Mouse (Mus musculus) kidney, postnatal 14 days (tissue): Measurements from ENCODE around the gene Mzf1.
"Not testable (repeated sequence)": the region's sequence is repeated elsewhere in the genome, so short reads cannot be mapped to it uniquely, and the experiment has no call there.

Experiments
- DNase-seq: peaks from one replicate; pipeline ENCODE4 v3.0.0; 2022; ENCODE audit warnings: mixed read lengths

Gene Mzf1

GRCm38 (mm10) chr7:13054287-13055010 is at the start of gene Mzf1:
Gene Mzf1, minus strand, starts transcription at chr7:13054764.
- DNase-seq = peak; percentile 97

DNA sequence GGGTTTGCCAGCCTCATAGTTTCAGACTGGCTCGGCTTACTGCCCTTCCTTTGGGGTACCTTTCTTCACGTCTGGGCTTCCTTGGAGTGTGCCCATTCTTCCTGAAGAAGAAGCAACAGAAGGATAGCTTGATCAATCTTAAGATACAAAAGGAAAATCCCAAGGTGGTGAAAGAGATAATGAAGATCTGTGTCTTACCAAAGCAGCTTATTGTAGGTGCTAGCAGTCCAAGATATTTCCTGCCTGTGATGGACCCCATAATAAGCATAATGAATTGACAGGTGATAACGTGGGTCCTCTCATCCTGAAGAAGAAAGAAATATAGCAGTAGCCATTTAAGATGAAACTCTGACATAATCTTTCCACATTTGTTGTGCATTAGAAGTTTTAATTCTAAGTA is 40.5 kb upstream of the Mzf1 start, which contains the start of gene Vmn1r85:
TSS of gene Vmn1r85 (minus strand) at position 101 of the 400 bp plus-strand sequence.
- no peak for DNase-seq

DNA sequence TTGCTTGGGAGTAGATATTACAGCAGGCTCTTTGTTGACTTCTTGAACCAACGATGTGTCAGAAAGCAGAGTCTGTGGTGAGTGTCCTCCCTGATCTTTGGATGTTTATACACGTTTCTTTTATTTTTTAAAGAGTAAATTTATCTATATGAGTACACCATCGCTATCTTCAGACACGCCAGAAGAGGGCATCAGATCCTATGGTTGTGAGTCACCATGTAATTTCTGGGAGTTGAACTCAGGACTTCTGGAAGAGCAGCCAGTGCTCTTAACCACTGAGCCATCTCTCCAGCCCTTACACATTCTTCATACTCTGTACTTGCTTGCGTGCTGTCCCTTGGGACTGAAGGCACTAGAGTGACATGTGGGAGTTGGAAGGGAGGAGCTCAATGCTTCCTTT is 17.7 kb upstream of the Mzf1 start:
- no peak for DNase-seq

DNA sequence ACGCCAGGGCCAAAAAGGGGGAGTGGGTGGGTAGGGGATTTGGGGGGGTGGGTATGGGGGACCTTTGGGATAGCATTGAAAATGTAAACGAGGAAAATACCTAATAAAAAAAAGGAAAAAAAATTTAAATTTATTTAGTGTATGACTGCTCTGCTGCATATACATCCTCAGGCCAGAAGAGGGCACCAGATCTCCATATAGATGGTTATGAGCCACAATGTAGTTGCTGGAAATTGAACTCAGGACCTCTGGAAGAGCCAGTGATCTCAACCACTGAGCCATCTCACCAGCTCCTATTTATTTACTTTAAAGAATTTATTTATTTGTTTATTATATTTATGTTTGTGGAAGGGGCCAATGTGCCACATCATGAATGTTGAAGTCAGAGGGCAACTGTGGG is 8.8 kb upstream of the Mzf1 start:
- not testable (repeated sequence) for DNase-seq

DNA sequence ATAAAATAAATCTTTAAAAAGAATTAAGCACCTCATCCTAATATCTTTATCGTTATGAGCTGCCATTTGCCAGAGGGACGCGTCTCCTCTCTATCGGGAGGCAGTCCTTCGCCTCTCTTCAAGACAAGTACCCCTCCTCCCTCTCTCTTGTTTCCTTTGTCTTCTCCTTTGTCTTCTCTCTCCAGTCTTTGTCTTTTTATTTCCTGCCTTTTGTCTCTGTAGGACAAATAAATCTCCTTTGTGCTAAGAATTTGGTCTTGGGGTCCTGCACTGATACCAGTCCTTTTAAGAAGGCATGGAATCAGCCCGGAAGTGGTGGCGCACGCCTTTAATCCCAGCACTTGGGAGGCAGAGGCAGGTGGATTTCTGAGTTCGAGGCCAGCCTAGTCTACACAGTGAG is 5.0 kb upstream of the Mzf1 start:
- no peak for DNase-seq

- no peak for DNase-seq
These were observed 2.5 kb upstream of the Mzf1 start for GRCm38 (mm10) chr7:13056913-13057700.

DNA sequence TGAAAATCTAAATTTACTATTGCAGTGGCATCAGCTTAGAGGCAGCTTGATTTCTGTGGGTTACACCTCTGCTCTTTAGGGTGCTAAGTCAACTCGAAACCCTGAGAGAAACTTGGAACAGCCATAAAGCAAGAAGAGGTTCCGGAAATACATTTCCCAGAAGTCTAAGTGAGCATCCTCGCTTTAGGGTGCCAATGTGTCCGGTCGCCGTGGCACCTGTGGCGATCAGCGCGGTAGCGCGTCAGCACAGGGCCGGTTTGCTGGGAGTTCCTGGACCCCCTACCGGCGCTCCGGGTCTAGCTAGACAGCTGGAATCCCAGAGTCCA is 640 bp downstream of the Mzf1 start:
- DNase-seq = no peak

DNA sequence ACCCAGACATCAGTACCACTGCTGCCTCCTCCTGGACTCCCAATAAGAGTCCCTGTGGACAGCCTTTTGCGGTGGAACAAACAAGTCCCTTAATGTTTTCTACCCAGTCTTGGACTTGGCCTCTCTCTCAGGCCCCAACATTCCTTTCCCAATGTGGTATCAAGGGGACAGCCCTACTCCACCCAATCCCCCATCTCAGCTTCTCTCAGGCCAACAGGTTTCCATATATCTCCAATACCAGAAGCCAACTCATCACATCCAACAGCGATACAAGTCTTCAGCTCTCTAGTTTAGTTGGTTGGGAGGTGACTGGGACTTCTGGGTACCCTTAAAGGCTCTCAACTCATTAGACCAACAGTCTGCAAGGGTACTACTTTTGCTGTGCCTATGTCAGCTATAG is 1.1 kb downstream of the Mzf1 start:
- DNase-seq = no peak

GRCm38 (mm10) chr7:13053001-13053400 is 1.6 kb downstream of the Mzf1 start:
- no peak for DNase-seq

- DNase-seq = peak; percentile 85
These were observed 8.5 kb downstream of the Mzf1 start for GRCm38 (mm10) chr7:13046084-13046483.

DNA sequence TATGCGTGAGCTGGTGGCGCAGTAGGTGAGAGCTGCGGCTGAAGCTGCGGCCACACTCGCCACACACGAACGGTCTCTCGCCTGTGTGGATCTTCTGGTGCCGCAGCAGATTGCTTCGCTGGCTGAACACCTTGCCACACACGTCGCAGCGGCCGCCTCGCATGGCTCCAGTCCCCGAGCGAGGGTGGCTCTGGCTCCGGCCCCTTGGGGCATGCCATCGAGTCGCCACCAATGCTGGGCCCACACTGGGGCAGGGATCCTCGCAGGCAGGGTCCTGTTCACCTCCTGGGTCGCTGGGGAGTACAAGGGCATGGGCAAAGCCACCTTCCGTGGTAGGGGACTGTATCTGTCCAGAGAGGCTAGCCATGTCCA is 10.3 kb downstream of the Mzf1 start:
- no peak for DNase-seq

DNA sequence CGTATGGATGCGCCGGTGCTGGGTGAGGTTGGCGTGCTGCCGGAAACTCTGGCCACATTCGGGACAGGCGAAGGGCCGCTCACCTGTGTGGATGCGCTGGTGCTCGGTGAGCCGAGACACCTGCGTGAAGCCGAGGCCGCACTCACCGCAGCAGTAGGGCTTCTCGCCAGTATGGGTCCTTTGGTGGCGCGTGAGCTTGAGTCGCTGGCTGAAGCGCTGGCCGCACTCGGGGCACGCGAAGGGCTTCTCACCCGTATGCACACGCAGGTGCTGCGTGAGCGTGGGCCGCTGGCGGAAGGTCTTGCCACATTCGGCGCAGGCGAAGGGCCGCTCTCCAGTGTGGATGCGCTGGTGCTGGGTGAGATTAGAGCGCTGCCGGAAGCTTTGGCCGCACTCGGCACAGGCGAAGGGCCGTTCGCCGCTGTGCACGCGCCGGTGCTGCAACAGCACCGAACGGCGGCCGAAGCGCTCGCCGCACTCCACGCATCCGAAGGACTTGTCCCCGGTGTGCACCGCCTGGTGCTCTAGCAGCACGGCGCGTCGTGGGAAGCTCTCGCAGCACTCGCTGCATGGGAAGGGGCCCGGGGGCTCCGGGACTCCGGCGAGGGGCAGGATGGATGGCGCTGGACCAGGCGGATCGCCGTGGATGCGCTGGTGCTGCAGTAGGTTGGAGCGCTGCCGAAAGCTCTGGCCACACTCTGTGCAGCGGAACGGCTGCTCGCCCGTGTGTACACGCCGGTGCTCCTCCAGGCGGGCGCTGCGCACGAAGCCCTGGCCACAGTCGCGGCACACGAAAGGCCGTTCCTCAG is 10.9 kb downstream of the Mzf1 start:
- DNase-seq = peak; percentile 43

DNA sequence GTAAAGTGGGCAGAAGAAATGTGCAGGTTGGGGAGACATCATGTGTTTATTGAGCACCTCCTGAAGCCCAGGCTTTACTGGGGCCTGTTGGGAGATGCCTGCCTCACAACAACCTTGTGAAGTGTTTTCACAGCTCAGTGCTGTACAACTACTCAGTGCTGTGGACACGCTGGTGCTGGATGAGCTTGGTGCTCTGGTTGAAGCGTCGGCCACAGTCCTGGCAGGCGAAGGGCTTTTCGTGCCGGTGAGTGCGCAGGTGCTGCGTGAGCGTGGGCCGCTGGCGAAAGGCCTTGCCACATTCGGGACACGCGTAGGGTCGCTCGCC is 11.5 kb downstream of the Mzf1 start:
- no peak for DNase-seq

DNA sequence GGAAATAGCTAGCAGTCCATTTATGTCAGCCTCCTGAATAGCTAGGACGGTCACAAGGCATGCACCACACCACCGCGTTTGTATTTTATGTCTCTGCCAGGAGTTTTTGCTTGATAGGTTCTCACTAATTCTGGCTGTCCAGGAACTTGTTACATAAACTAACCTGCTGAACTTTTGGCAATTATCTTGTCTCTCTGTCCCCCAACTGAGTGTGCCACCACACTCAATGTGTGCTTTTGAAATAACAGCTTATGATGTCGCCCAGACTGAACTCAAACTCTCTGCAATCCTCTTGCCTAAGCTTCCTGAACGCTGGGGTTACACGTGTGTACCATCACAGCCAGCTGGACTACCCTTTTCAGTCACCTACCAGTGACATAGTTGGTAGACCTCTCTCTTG is 12.1 kb downstream of the Mzf1 start:
- no peak for DNase-seq

DNA sequence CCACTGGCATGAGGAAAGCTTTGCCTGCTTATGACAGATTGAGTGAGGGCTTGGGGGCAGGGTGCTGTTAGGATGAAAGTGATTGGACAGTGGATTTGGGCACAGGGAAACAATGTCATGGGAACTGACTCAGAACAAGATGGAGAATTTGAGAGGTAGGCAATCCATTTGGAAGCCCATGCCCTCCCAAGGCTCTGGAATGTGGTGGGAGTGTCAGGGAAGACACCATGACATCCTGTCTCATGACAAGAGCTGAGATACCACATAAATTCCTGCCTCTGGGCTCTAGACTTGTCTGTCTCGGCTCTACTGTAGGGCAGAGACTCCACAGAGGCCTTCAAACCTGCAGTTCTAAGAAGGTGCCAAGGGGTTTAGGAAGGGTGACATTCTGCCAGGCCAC is 13.3 kb downstream of the Mzf1 start:
- no peak for DNase-seq

DNA sequence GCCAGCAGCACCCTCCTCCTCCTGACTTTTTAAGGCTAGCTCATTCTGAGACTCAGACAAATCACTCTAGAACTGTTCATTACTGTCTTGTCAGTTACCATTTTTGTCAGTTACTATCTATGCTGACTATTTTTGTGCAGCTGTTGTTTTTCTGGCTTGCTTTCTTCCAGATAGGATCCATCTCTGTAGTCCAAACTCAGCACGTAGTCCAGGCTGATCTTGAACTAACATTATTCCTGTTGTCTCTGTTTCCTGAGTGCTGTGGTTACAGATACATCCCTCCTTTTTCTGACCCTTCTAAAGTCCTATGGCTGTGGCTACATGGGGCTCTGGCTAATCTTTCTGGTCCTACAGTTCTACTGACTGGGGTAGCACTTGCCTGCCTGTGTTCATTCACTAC is 15.4 kb downstream of the Mzf1 start:
- DNase-seq = no peak

DNA sequence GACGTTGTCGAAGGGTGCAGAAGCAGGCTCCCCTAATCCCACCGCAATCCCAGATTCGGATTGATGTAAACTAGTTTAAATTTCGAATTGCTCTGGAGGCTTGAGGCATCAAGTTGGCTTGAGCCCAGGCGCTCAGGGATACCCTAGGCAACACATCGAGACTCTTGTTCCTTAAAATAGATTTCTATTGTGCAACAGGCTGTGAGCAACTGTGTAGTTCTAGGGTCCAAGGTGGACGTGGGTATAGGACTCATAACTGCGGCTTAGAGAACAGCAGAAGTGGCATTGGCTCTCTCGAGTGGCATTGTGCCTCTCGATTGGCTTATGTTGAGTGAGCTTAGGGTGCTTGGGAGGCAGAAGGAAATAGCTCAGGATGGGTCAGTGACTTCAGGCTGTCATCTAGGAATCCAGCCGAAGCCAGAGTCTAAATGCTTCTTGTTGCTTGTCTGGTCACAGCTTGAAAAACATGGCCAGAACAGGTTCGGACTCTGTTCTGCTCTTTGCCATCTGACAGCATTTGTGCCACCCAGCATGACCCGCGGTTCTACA is 15.9 kb downstream of the Mzf1 start:
- DNase-seq = peak; percentile 36

DNA sequence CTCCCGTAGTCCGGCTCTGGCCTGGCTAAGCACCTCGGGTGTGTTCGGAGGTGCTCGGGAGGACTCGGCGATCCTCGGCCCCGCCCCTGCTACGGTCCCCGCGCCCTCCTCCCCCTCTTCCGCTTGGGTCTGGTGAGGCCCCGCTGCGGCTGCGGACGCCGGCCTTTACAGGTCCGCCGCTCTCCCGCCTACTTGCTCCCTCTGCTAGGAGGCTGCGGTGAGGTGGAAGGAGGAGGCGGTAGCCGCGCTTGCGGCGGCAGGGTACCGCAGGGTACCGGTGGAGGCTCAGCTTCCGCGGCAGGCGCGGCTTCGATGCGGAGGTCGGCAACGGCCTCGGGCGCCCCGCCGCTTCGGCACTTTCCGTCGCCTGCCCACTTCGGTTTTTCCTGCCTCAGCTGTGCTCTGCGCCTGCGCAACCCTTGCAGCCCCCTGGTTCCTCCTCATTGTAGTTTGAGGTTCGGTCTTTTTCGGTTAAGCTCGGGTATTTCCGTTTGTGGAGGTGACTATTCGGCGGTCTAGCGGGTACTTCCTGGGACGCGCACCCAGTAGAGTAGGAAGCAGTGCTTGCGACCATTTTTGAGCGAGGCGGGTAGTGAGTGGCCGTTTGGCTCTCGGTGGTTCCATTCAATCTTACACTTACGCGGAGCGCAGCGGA is 16.5 kb downstream of the Mzf1 start, which contains the start of gene Ube2m:
TSS of gene Ube2m (minus strand) at position 375 of the 655 bp plus-strand sequence.
- DNase-seq = peak; percentile 99

GRCm38 (mm10) chr7:13037366-13037765 is 17.2 kb downstream of the Mzf1 start:
- no peak for DNase-seq

DNA sequence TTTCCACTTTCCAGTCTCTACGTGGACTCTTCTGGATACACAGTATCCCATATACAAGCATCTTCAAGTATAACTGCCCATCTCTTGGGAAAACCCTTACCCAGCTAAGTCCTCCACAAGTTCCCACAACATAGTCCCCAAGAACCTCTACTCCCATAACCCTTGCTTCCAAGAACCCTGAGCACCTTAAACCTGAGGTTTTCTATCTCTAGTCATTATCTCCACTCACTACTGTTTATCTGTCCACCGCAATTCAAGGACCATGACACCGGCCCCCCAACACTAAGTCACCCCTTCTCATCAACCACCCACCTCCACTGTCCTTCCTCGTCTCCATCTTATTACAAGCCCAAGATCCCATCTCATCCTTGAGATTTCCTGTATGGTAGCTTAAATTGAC is 17.8 kb downstream of the Mzf1 start:
- DNase-seq = no peak

DNA sequence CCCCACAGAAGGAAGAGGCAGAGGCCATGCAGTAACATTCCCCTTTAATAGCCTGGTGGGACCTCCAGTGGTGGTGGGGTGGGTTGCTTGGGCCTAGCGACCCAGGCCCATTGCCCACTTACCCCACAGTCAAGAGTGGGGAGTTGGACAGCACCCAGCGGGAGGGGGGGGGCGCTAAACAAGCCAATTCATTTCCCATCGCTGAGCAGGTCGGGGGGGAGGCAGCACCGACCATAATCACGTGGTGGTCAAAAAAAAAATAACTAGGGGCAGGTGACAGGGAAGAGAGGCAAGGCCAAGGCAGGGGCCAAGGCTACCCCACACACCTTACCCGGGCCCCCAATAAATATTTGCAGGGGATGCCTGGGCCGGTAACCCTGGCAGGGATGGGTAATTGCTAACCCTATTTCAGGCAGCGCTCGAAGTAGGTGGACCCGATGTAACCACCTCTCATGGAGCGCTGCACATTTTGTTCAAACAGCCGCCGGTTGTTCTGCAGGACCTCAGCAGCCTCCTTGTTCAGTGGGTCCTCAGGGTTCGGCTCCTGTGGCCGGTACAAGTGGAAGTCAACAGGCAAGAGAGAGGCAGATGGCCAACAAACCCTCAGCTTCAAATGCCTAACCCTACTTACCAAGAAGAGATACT is 19.2 kb downstream of the Mzf1 start:
- DNase-seq = no peak
